Mouse (Mus musculus) liver, embryonic 13.5 days (tissue): Measurements from ENCODE around the gene Sgk2. TPM values are rescaled to one million over a fixed set of nuclear protein-coding genes. Genes with fewer than 3 reads are reported as not detected.
A peak's percentile ranks its signal among the peaks of the same experiment; 100 is the strongest.

ENCODE experiments used
- ATAC-seq: fragments of 200-750 bp; cut with Nextera tagmentation; 2 replicates; pipeline ENCODE4 v1.8.0; 2017; ENCODE audit warnings: low read depth, mild to moderate bottlenecking, moderate number of reproducible peaks, moderate library complexity
- DNase-seq: peaks from one replicate; pipeline ENCODE4 v3.0.0; 2022
- H3K27ac ChIP-seq: fragments of 300-500 bp; sonication (generic); 2 replicates; pipeline ENCODE4 v1.5.1; 2015; ENCODE audit warnings: moderate library complexity, mild to moderate bottlenecking, inconsistent platforms
- H3K27me3 ChIP-seq: fragments of 300-500 bp; sonication (generic); 2 replicates; pipeline ENCODE4 v1.6.1; 2015; ENCODE audit warnings: mild to moderate bottlenecking, inconsistent platforms
- H3K36me3 ChIP-seq: fragments of 300-500 bp; sonication (generic); 2 replicates; pipeline ENCODE4 v1.6.1; 2015; ENCODE audit warnings: mild to moderate bottlenecking, inconsistent platforms
- H3K4me1 ChIP-seq: fragments of 300-500 bp; sonication (generic); replicated peaks from 2 replicates; pipeline ENCODE4 v1.6.1; 2015; ENCODE audit warnings: inconsistent platforms
- H3K4me2 ChIP-seq: fragments of 300-500 bp; sonication (generic); 2 replicates; pipeline ENCODE4 v1.6.1; 2015; ENCODE audit warnings: inconsistent platforms, mild to moderate bottlenecking, moderate library complexity
- H3K4me3 ChIP-seq: fragments of 300-500 bp; sonication (generic); replicated peaks from 2 replicates; pipeline ENCODE4 v1.5.1; 2015; ENCODE audit warnings: mild to moderate bottlenecking, inconsistent platforms
- H3K9ac ChIP-seq: fragments of 300-500 bp; sonication (generic); 2 replicates; pipeline ENCODE4 v1.6.1; 2015; ENCODE audit warnings: mild to moderate bottlenecking, inconsistent platforms
- H3K9me3 ChIP-seq: fragments of 300-500 bp; sonication (generic); replicated peaks from 2 replicates; pipeline ENCODE4 v1.6.1; 2016; ENCODE audit warnings: inconsistent platforms
- WGBS: fragments of 180-500 bp; shearing (Covaris S2); methylation state at CpG from one replicate; pipeline ENCODE4 v1.1.7; 2015; ENCODE audit not compliant: insufficient replicate concordance; 5-methylcytosine and 5-hydroxymethylcytosine counted together
- polyA plus RNA-seq: library from polyadenylated mRNA; unstranded; fragments of >200 nt; fragmentation: Nextera tagmentation; extraction: Ambion mirVana; gene quantifications from 2 replicates; pipeline ENCODE4 v1.2.1, GENCODE M21; 2015

The Sgk2 gene
- polyA plus RNA-seq, 1 experiment from 2014 or later = 2.7 TPM

DNA sequence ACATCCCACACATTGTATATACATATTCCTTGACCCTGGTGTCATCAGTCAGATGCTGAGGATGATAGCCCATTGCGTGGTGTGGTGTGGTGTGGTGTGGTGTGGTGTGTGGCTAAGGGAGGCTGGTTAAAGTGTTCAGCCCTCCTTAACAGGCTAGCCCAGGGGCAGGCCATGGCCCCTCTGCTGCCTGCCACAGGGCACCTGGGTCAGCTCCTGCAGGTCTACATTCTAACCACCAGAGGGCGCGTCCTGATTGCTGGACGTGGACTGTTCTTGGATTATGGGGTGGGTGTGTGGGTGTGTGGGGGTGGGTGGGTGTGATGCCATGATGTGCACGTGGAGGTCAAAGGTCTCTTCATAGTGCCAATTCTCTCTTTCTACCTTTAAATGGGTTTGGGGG, 18.8 kb upstream of the Sgk2 start:
- Histone ChIP-seq H3K36me3 (no peaks in the 10 kb centered on the region), H3K27me3 (no peaks in the 10 kb centered on the region), H3K9me3 (no peaks in the 10 kb centered on the region), H3K27ac (no peak overlapping the region), H3K9ac (no peak overlapping the region), H3K4me1 (peaks cover 5% of the 10 kb centered on the region; the same call in 1 of the 2 replicates), H3K4me2 (no peak overlapping the region), H3K4me3 (no peak overlapping the region)
- 4% methylated on average over 5 of the region's 5 CpGs for whole genome bisulfite sequencing
- peak; percentile 47; the same call in 1 of the 2 replicates for ATAC-seq
- DNase-seq = no peak

DNA sequence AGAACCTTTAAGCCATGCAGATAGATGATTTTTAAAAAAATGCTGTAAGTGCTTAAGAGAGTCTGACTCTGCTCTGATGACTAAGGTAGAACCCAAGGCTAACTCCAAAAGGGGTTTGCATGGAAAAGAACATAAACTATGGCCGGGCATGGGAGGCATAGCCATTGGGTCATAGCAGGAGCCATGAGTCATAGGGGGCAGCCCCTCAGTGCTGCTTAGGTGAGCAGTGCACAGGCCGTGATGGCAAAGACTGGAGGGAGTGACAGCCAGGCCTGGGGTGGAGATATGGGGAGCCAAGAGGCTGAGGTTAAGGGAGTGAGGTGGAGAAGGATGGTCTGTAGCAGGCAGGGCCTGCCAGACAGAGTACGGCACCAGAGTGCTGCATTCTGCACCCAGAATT, 18.0 kb upstream of the Sgk2 start:
- Histone ChIP-seq H3K9me3 (no peaks in the 10 kb centered on the region), H3K4me3 (no peak overlapping the region), H3K9ac (no peak overlapping the region), H3K4me1 (peaks cover 11% of the 10 kb centered on the region; the same call in 1 of the 2 replicates), H3K27ac (no peak overlapping the region), H3K27me3 (no peaks in the 10 kb centered on the region), H3K4me2 (no peak overlapping the region), H3K36me3 (no peaks in the 10 kb centered on the region)
- ATAC-seq (no peak), DNase-seq (no peak)
- WGBS = 56% methylated on average over 3 of the region's 3 CpGs

DNA sequence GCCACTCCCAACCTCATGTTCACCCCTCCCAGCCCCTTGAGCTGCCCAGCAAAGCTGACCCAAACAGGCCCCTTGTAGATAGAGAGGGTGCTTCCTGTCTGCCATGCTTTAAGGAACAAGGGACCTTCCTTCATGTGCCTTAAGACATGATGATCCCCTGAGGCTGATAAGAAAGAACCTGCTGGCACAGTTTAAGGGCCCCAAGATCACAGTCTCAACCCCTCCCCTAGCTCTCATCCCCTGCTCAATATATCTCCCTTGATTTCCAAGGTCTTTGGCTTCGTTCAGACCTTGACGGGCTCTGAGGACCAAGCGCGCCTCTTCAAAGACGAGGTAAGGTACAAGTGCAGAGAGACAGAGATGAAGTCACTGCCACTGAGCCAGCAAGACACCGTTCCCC, 16.2 kb upstream of the Sgk2 start:
- Histone ChIP-seq H3K9me3 (no peaks in the 10 kb centered on the region), H3K9ac (no peak overlapping the region), H3K36me3 (no peaks in the 10 kb centered on the region), H3K4me2 (no peak overlapping the region), H3K4me3 (no peak overlapping the region), H3K4me1 (peaks cover 11% of the 10 kb centered on the region; the same call in 1 of the 2 replicates), H3K27me3 (no peaks in the 10 kb centered on the region), H3K27ac (no peak overlapping the region)
- ATAC-seq (no peak), DNase-seq (no peak)
- 77% methylated on average over 6 of the region's 6 CpGs for WGBS

DNA sequence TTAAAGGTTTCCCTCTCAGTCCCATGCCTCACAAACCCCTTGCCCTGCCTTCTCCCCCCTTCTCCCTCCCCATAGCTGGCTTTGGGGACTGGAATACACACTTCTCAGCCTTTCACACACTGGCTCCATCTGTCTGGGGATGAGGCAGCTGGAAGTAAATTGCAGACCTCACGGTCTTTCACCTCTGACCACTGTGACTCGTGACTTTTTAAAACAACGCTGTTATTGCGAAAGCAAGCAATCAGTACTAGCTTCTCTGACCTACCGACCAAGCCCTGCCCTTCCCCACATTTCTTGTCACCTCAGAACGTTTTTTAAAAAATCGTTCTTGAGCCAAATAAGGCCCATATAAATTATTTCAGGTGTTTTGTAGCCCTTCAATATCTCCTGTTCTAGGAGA, 14.4 kb upstream of the Sgk2 start:
- Histone ChIP-seq H3K4me2 (no peak overlapping the region), H3K4me3 (no peak overlapping the region), H3K36me3 (no peaks in the 10 kb centered on the region), H3K27me3 (no peaks in the 10 kb centered on the region), H3K27ac (peak overlapping the region; percentile 66), H3K4me1 (peaks cover 11% of the 10 kb centered on the region; the same call in 1 of the 2 replicates), H3K9me3 (no peaks in the 10 kb centered on the region), H3K9ac (no peak overlapping the region)
- WGBS = 24% methylated on average over 7 of the region's 7 CpGs
- ATAC-seq = peak; percentile 51
- no peak for DNase-seq

DNA sequence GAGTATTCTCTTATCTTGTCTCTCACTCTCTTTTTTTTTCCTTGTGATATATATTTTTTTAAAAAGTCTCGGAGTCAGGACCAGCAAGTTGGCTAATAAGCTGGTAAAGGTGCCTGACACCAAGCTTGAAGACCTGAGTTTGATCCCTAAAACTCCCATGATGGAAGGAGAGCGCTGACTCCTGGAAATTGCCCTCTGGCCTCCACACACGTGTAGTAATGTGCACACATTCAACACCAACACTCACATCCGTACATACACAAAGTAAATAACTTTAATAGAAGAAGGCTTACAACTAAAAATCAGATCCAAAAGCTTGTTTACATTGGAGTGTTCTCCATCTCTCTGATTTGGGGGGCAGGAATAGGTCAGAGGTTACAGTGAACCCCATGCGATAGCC, 13.9 kb upstream of the Sgk2 start:
- no peaks in the 10 kb centered on the region for H3K27me3 ChIP-seq
- H3K27ac ChIP-seq = no peak overlapping the region
- DNase-seq (no peak), ATAC-seq (no peak)
- H3K4me1 ChIP-seq = peaks cover 11% of the 10 kb centered on the region; the same call in 1 of the 2 replicates
- H3K9me3 ChIP-seq = no peaks in the 10 kb centered on the region
- H3K36me3 ChIP-seq = no peaks in the 10 kb centered on the region
- H3K4me2 ChIP-seq = no peak overlapping the region
- H3K9ac ChIP-seq = no peak overlapping the region
- no peak overlapping the region for H3K4me3 ChIP-seq
- 71% methylated on average over 5 of the region's 5 CpGs for WGBS

DNA sequence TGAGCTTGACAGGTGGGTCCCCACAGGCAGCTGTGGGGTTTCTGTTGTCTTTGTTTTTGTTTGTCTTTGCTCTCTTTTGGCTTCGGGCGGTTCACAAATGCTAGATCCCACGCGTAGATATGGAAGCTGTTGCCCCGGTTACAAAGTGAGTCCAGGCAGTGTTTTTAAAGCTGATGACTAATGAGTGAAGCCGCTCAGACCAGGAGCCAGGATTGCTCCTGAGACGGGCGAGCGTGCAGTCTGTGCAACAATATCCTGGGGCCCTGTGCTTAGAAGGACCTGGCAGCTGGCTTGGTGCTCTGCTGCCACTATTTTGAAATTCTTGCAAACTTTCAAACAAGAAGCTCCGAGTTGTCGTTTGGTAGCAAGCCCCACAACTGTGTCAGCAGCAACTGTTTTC, 13.5 kb upstream of the Sgk2 start:
- Histone ChIP-seq H3K4me3 (no peak overlapping the region), H3K36me3 (no peaks in the 10 kb centered on the region), H3K27me3 (no peaks in the 10 kb centered on the region), H3K4me1 (peaks cover 11% of the 10 kb centered on the region; the same call in 1 of the 2 replicates), H3K9ac (no peak overlapping the region), H3K9me3 (no peaks in the 10 kb centered on the region), H3K4me2 (no peak overlapping the region), H3K27ac (no peak overlapping the region)
- DNase-seq (no peak), ATAC-seq (no peak)
- 46% methylated on average over 11 of the region's 11 CpGs for WGBS

DNA sequence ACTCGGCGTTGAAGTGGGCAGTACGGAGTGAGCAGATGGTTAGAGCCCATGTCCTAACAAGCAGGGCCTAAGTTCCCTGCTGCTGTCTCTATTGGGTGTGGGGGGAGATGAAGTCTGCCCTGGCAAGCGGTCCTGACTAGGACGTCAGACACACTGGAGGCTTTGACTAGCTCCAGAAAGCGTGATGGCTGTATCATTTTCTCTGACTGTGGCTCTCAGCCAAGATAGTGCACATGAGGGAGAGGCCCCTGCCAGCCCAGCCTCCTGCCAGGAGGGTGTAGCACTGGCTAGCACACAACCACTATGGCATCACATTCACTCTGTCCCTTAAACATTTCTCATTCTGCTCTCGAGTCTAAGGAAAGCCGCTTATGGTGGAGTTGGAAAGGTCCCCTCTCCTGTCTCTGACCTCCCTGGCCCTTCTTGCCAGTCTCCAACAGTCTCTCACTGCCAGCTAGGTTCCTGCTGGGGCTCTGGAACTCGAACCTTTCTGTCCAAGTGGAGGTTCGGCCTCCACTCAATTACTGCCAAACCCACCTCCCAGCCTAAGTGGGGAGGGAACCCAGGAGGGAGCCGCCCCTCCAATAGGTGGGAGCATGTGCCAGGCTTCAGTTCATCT, 11.9 kb upstream of the Sgk2 start:
- H3K4me2 ChIP-seq = no peak overlapping the region
- H3K27me3 ChIP-seq = no peaks in the 10 kb centered on the region
- ATAC-seq (no peak), DNase-seq (no peak)
- H3K4me3 ChIP-seq = no peak overlapping the region
- H3K9ac ChIP-seq = no peak overlapping the region
- 69% methylated on average over 11 of the region's 11 CpGs for WGBS
- H3K36me3 ChIP-seq = no peaks in the 10 kb centered on the region
- no peaks in the 10 kb centered on the region for H3K9me3 ChIP-seq
- no peak overlapping the region for H3K27ac ChIP-seq
- H3K4me1 ChIP-seq = peaks cover 11% of the 10 kb centered on the region; the same call in 1 of the 2 replicates

DNA sequence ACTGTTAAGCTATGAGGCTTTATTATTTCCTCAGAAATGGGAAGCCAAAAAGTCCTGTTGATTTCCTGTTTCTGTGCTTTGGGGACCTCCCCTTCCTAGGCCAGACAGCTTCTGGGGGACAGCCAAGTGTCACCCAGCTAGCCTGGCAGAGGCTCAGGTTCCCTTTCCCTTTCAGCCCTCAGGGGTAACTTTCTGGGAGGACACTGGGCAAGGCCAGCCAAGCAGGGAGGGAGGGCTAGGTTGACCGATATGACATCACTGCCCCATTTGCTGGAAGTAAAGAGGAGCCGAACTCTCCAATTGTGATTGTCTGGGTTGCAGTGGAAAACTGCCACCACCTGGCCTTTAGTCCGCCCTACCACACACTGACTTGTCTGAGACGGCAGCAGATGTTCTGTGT, 11.1 kb upstream of the Sgk2 start:
- peaks cover 11% of the 10 kb centered on the region; the same call in 1 of the 2 replicates for H3K4me1 ChIP-seq
- H3K27ac ChIP-seq = no peak overlapping the region
- no peak overlapping the region for H3K9ac ChIP-seq
- no peak overlapping the region for H3K4me3 ChIP-seq
- 72% methylated on average over 4 of the region's 4 CpGs for WGBS
- H3K4me2 ChIP-seq = no peak overlapping the region
- H3K27me3 ChIP-seq = no peaks in the 10 kb centered on the region
- H3K36me3 ChIP-seq = no peaks in the 10 kb centered on the region
- no peaks in the 10 kb centered on the region for H3K9me3 ChIP-seq
- ATAC-seq (no peak), DNase-seq (no peak)

DNA sequence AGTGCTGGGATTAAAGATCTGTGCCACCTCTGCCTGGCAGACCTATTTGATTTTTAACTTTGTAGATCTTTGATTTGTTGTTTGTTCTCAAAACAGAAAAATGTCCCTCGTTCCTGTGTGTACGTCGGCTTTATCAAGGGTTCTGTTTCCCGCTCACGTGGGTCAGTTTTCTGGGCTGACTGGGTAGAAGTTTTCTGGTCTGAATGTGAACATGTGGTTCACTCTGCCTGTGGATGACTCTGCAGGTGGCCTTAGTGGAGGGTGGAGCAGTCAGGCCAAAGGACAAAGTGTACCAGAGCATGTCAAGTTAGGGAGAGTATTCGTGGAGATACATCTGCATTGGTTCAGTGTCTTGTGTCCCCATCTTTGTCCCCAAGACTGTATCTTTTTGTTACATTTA, 2.7 kb upstream of the Sgk2 start:
- no peak overlapping the region for H3K9ac ChIP-seq
- no peak overlapping the region for H3K4me2 ChIP-seq
- H3K27me3 ChIP-seq = no peaks in the 10 kb centered on the region
- H3K4me3 ChIP-seq = no peak overlapping the region
- H3K27ac ChIP-seq = no peak overlapping the region
- peaks cover 7% of the 10 kb centered on the region; the same call in 1 of the 2 replicates for H3K4me1 ChIP-seq
- WGBS = 71% methylated on average over 6 of the region's 6 CpGs
- H3K36me3 ChIP-seq = no peaks in the 10 kb centered on the region
- no peak for ATAC-seq
- no peak for DNase-seq
- H3K9me3 ChIP-seq = no peaks in the 10 kb centered on the region

DNA sequence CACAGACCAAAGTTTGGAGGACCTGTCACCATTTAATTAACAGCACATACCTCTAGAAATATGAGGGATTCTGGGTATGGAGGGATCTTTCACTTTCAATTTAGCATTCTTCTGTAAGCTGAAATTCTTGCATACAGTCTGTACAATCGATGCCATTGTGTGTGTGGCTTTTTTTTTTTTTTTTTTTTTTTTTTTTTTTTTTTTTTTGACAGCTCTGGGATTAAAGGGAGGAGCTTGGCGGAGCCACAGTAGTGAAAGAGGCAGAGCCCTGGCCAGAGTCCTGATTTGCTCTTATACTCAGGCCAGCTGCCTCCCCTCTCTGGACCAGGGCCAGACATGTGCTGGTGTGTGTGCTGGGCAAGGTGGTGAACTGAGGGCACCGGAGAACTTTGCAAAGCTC, 1.2 kb upstream of the Sgk2 start:
- no peaks in the 10 kb centered on the region for H3K27me3 ChIP-seq
- no peak overlapping the region for H3K4me3 ChIP-seq
- H3K36me3 ChIP-seq = no peaks in the 10 kb centered on the region
- peaks cover 7% of the 10 kb centered on the region; the same call in 1 of the 2 replicates for H3K4me1 ChIP-seq
- 51% methylated on average over 3 of the region's 3 CpGs for WGBS
- ATAC-seq = peak; percentile 68
- no peak overlapping the region for H3K9ac ChIP-seq
- no peak overlapping the region for H3K27ac ChIP-seq
- H3K4me2 ChIP-seq = no peak overlapping the region
- no peaks in the 10 kb centered on the region for H3K9me3 ChIP-seq
- no peak for DNase-seq

DNA sequence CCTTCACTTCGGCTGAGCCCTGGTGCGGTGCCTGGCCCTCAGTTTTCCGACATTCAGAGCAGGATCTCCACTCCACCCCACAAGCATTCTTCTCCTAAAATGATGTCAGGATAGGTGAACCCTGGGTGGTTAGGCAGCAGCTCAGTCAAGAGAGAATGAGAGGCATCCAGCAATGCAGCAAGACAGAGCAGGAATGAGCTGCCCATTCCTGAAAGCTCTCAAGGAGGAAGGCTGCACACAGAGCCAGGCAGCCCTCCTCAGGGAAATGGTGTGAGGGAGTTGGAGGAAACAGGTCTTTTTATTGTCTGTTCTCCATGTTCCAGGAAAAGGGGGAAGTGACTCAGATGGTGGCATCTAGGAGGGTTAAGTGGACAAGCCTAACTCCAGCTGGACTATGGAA, 366 bp upstream of the Sgk2 start:
- Histone ChIP-seq H3K4me3 (no peak overlapping the region), H3K9ac (no peak overlapping the region), H3K4me2 (no peak overlapping the region), H3K4me1 (peaks cover 10% of the 10 kb centered on the region; the same call in 1 of the 2 replicates), H3K9me3 (no peaks in the 10 kb centered on the region), H3K36me3 (no peaks in the 10 kb centered on the region), H3K27ac (peak overlapping the region; percentile 47; the same call in 1 of the 2 replicates), H3K27me3 (no peaks in the 10 kb centered on the region)
- no peak for DNase-seq
- WGBS = 59% methylated on average over 3 of the region's 3 CpGs
- ATAC-seq = 0 out of 2 replicates have a peak, but pooled peaks have one; percentile 6

DNA sequence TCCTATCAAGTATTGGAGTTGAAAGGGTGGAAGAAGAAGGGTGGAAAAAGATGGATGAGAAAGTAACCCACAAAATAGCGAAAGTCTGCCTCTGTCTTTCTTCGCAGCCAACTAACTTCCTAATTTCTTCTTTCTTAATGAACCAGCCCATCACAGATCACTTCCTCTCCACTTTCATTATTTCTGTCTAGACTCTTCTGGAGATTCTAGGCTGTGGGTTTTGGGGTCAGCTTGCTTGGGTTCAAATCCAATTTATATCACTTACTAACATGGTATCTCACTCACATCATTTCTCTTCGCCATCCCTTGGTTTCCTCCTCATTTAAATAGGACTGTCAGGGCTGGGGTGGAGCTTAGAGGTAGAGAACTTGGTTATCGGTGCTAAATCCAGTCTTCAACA, 1.1 kb downstream of the Sgk2 start:
- no peak overlapping the region for H3K27ac ChIP-seq
- WGBS = 45% methylated on average over 4 of the region's 4 CpGs
- no peak overlapping the region for H3K9ac ChIP-seq
- H3K4me1 ChIP-seq = peaks cover 18% of the 10 kb centered on the region; the same call in 1 of the 2 replicates
- H3K9me3 ChIP-seq = no peaks in the 10 kb centered on the region
- H3K36me3 ChIP-seq = no peaks in the 10 kb centered on the region
- peak overlapping the region; percentile 8; the same call in 1 of the 2 replicates for H3K4me2 ChIP-seq
- ATAC-seq = no peak
- no peak overlapping the region for H3K4me3 ChIP-seq
- no peak for DNase-seq
- no peaks in the 10 kb centered on the region for H3K27me3 ChIP-seq
